Mouse (Mus musculus): ENCODE data around the gene Apom.

DNA sequence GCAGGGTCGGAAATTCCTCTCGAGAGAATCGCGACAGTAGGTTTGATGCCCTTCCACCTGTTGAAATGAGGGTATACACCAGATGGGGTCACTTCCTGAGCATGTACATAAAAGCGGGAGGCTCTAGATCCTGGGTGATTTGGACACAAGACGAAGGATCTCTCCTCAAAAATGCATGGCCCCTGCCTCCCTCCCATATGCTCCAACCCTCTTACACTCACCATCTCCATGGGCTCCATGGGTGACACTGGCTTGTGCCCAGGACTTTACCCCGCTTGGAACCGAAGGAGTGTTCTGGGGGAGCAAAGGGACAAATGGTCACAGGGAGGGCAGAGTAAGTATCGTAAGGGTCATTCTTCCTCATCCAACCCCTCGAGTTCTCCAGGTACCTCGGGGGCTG is 29.6 kb upstream of the Apom start:
- TF ChIP-seq CTCF (IDR thresholded peaks at IDR 0.05; ENCODE audit: low read depth) (no peak), EP300 (IDR thresholded peaks at IDR 0.05; ENCODE audit: low read depth) (no peak)

Data from heart, postnatal 0 days (tissue).